Mouse (Mus musculus) myocyte (in vitro differentiated cells): Measurements from ENCODE around the gene Fam198b.

Experiments
- E2F4 ChIP-seq: IDR thresholded peaks from one replicate; pipeline ENCODE4 v1.6.1; 2011; ENCODE audit warnings: mild to moderate bottlenecking, control low read depth, moderate library complexity; ENCODE audit not compliant: insufficient read depth
- MAX ChIP-seq: IDR thresholded peaks from one replicate; pipeline ENCODE4 v1.6.1; 2011; ENCODE audit warnings: low read depth, mild to moderate bottlenecking, control low read depth
- MYOG ChIP-seq, 3 experiments: IDR thresholded peaks; one replicate each; pipeline ENCODE4 v1.6.1; 2011; ENCODE audit warnings: control low read depth in 2 of 3, low read depth in 2 of 3, mild to moderate bottlenecking in 2 of 3; ENCODE audit not compliant: insufficient read length in 2 of 3, control insufficient read depth in 1 of 3, insufficient read depth in 1 of 3
- POLR2A ChIP-seq: IDR thresholded peaks from one replicate; pipeline ENCODE4 v1.6.1; 2011; ENCODE audit warnings: low read depth, mild to moderate bottlenecking, control low read depth, moderate library complexity; ENCODE audit not compliant: insufficient read length
- POLR2AphosphoS2 ChIP-seq: IDR thresholded peaks from one replicate; pipeline ENCODE4 v1.6.1; 2011; ENCODE audit warnings: low read depth, control low read depth; ENCODE audit not compliant: insufficient read length
- REST ChIP-seq: IDR thresholded peaks from one replicate; pipeline ENCODE4 v1.6.1; 2011; ENCODE audit warnings: mild to moderate bottlenecking, control low read depth, moderate library complexity; ENCODE audit not compliant: insufficient read depth, insufficient read length
- TCF12 ChIP-seq: IDR thresholded peaks from one replicate; pipeline ENCODE4 v1.6.1; 2011; ENCODE audit warnings: mild to moderate bottlenecking, control low read depth; ENCODE audit not compliant: poor library complexity, insufficient read depth, severe bottlenecking
- USF1 ChIP-seq: IDR thresholded peaks from one replicate; pipeline ENCODE4 v1.6.1; 2011; ENCODE audit warnings: low read depth, mild to moderate bottlenecking, control low read depth, moderate library complexity

DNA sequence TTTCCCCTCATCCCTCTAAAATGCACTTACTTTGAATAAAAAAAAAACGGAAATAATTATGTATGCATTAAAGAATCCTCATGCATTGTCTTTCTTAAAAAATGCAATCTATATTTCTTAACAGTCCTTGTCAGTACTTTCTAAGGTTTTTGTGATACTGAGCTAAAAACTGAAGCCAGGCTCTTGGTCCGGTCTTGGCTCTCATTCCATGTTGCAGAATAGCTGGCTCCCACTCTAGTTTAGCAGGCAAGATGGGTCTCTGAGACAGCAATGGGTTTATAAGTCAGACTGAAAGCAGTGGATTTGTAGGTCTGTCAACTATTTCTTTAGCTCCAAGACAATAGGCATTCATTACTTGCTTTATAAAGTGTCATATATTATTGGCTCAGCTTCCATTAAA, 63.8 kb downstream of the Fam198b start:
- no peak for TF ChIP-seq E2F4
- no peak for TF ChIP-seq POLR2A
- TF ChIP-seq MAX = no peak
- TF ChIP-seq POLR2AphosphoS2 = no peak
- no peak for TF ChIP-seq REST
- no peak for TF ChIP-seq MYOG (IDR thresholded peaks at IDR 0.05; ENCODE audit: control insufficient read depth in 1 of 3, insufficient read depth in 1 of 3, insufficient read length in 2 of 3, low read depth in 2 of 3)
- TF ChIP-seq TCF12 = no peak
- no peak for TF ChIP-seq USF1
